Mouse (Mus musculus): ENCODE data around the gene Arhgap6. TPM values are rescaled to one million over a fixed set of nuclear protein-coding genes. Genes with fewer than 3 reads are reported as not detected.

The Arhgap6 gene
- polyA plus RNA-seq (2012; rRNA removed; ENCODE audit: low replicate concordance) = 2.4 and 12.0 TPM in 2 replicates

DNA sequence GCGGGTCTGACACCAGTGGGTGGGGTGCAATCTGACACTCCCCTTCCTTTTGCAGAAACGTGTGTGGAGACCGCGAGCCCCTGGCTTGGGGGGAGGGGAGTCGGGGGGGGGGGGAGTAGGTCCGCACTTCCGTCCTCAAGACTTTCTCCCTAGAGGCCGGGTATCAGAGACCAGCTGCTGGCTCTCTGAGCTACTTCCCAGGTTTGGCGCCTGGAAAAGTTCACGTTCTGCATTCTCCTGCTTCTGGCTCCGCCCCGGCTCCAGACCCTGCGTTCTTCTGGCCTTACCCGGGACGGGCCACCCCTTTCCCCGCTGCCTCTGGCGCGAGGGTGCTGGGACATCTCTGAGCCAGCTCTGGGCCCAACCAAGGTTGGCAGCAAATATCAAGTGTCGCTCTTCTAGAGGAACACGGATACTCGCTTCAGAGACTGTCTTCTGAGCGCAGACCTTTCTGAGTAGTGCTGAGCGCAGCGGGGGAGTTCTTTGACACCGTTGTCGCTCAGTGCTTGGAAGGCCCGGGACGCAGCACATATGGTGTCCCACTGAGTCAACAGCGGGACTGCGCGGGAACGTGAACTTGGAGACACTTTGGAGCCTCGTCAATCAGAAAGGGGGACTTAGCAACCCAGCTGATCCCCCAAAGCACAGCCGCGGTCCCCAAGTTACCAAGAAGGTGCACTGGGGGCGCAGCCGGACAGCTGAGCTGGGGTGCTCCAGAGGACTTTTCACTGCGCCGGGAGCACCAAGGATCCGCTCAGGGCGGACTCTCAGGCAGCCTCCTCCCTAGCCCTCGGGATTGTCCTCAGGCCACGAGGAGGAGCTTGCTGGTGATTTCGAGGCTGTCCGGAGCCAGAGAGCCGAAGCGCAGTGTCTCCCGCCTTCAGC is at the start of gene Arhgap6:
Gene Arhgap6, plus strand, starts transcription at position 126 of the 885 bp plus-strand sequence.

DNA sequence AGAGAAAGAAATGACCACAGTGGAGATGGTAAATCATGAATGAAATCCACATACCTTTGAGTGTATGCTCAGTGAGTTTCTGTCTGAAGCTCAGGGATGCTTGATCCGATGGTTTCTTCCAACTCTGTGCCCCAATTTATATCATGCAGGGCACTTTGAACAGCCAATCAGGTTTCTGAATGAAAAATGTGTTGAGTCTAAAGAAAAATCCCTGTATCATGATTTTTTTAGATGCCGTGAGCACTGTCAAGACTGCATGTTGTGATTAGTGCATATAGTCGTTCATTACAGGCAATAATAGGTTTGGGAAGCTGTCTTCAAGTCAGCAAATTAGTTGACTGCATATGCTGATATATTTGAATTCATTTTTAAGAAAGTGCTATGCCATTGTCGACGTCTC is 392.2 kb downstream of the Arhgap6 start, which contains the start of gene Amelx:
Gene Amelx, minus strand, starts transcription at position 101 of the 400 bp plus-strand sequence.

GRCm38 (mm10) chrX:169319945-169320667 is 525.2 kb downstream of the Arhgap6 start, which contains the start of gene Hccs:
Gene Hccs, minus strand, starts transcription at chrX:169320372.

Other genes with a start within 250 kb of the Arhgap6 start
- gene Frmpd4, start 217.9 kb upstream of the Arhgap6 start, polyA plus RNA-seq (2012; rRNA removed; ENCODE audit: low replicate concordance) = not detected in 2 replicates
- gene Msl3, start 121.2 kb upstream of the Arhgap6 start, polyA plus RNA-seq (2012; rRNA removed; ENCODE audit: low replicate concordance) = 17.0 and 21.2 TPM in 2 replicates